Mouse (Mus musculus): ENCODE measurements around the gene Tnfrsf25. TPM values are rescaled to one million over a fixed set of nuclear protein-coding genes. Genes with fewer than 3 reads are reported as not detected.

Gene Tnfrsf25
- polyA plus RNA-seq (2015; fragmentation: Illumina TruSeq; extraction: RNeasy Lipid Tissue Mini Kit (QIAGEN cat#74804); ENCODE audit: insufficient read depth, low read depth, low replicate concordance): 2.1 TPM

GRCm38 (mm10) chr4:152115921-152116612 lies at the start of gene Tnfrsf25:
TSS of gene Tnfrsf25 (plus strand) at chr4:152115934.

GRCm38 (mm10) chr4:152072121-152072601 lies 43.6 kb upstream of the Tnfrsf25 start, which contains the start of gene Plekhg5:
TSS of gene Plekhg5 (plus strand) at chr4:152072498.

GRCm38 (mm10) chr4:152151966-152152544 lies 36.3 kb downstream of the Tnfrsf25 start, which contains the start of gene Espn:
TSS of gene Espn (minus strand) at chr4:152152371.

GRCm38 (mm10) chr4:152158585-152159284 lies 43.0 kb downstream of the Tnfrsf25 start, which contains the start of gene Hes2:
TSS of gene Hes2 (plus strand) at chr4:152158867.

Other genes starting within 250 kb of the Tnfrsf25 start
- gene Dnajc11, start 182.2 kb upstream of the Tnfrsf25 start, polyA plus RNA-seq (2015; fragmentation: Illumina TruSeq; extraction: RNeasy Lipid Tissue Mini Kit (QIAGEN cat#74804); ENCODE audit: insufficient read depth, low read depth, low replicate concordance): 16.4 TPM
- gene Thap3, start 126.9 kb upstream of the Tnfrsf25 start, polyA plus RNA-seq (2015; fragmentation: Illumina TruSeq; extraction: RNeasy Lipid Tissue Mini Kit (QIAGEN cat#74804); ENCODE audit: insufficient read depth, low read depth, low replicate concordance): 14.0 TPM
- 3.2 TPM for gene Phf13, start 119.7 kb upstream of the Tnfrsf25 start, polyA plus RNA-seq (2015; fragmentation: Illumina TruSeq; extraction: RNeasy Lipid Tissue Mini Kit (QIAGEN cat#74804); ENCODE audit: insufficient read depth, low read depth, low replicate concordance)
- gene Klhl21, start 107.1 kb upstream of the Tnfrsf25 start, polyA plus RNA-seq (2015; fragmentation: Illumina TruSeq; extraction: RNeasy Lipid Tissue Mini Kit (QIAGEN cat#74804); ENCODE audit: insufficient read depth, low read depth, low replicate concordance): 4.6 TPM
- gene Zbtb48, start 88.3 kb upstream of the Tnfrsf25 start, polyA plus RNA-seq (2015; fragmentation: Illumina TruSeq; extraction: RNeasy Lipid Tissue Mini Kit (QIAGEN cat#74804); ENCODE audit: insufficient read depth, low read depth, low replicate concordance): 9.8 TPM
- not detected for gene Tas1r1, start 77.4 kb upstream of the Tnfrsf25 start, polyA plus RNA-seq (2015; fragmentation: Illumina TruSeq; extraction: RNeasy Lipid Tissue Mini Kit (QIAGEN cat#74804); ENCODE audit: insufficient read depth, low read depth, low replicate concordance)
- gene Nol9, start 76.6 kb upstream of the Tnfrsf25 start, polyA plus RNA-seq (2015; fragmentation: Illumina TruSeq; extraction: RNeasy Lipid Tissue Mini Kit (QIAGEN cat#74804); ENCODE audit: insufficient read depth, low read depth, low replicate concordance): 5.2 TPM
- 7.3 TPM for gene Plekhg5, start 43.4 kb upstream of the Tnfrsf25 start, polyA plus RNA-seq (2015; fragmentation: Illumina TruSeq; extraction: RNeasy Lipid Tissue Mini Kit (QIAGEN cat#74804); ENCODE audit: insufficient read depth, low read depth, low replicate concordance)
- gene Espn, start 36.4 kb downstream of the Tnfrsf25 start, polyA plus RNA-seq (2015; fragmentation: Illumina TruSeq; extraction: RNeasy Lipid Tissue Mini Kit (QIAGEN cat#74804); ENCODE audit: insufficient read depth, low read depth, low replicate concordance): 1.5 TPM
- not detected for gene Hes2, start 42.9 kb downstream of the Tnfrsf25 start, polyA plus RNA-seq (2015; fragmentation: Illumina TruSeq; extraction: RNeasy Lipid Tissue Mini Kit (QIAGEN cat#74804); ENCODE audit: insufficient read depth, low read depth, low replicate concordance)
- 6.0 TPM for gene Acot7, start 62.2 kb downstream of the Tnfrsf25 start, polyA plus RNA-seq (2015; fragmentation: Illumina TruSeq; extraction: RNeasy Lipid Tissue Mini Kit (QIAGEN cat#74804); ENCODE audit: insufficient read depth, low read depth, low replicate concordance)
- 4.5 TPM for gene Gpr153, start 158.3 kb downstream of the Tnfrsf25 start, polyA plus RNA-seq (2015; fragmentation: Illumina TruSeq; extraction: RNeasy Lipid Tissue Mini Kit (QIAGEN cat#74804); ENCODE audit: insufficient read depth, low read depth, low replicate concordance)
- gene Hes3, start 175.7 kb downstream of the Tnfrsf25 start, polyA plus RNA-seq (2015; fragmentation: Illumina TruSeq; extraction: RNeasy Lipid Tissue Mini Kit (QIAGEN cat#74804); ENCODE audit: insufficient read depth, low read depth, low replicate concordance): not detected
- 9.5 TPM for gene Icmt, start 181.3 kb downstream of the Tnfrsf25 start, polyA plus RNA-seq (2015; fragmentation: Illumina TruSeq; extraction: RNeasy Lipid Tissue Mini Kit (QIAGEN cat#74804); ENCODE audit: insufficient read depth, low read depth, low replicate concordance)
- gene Rnf207, start 203.1 kb downstream of the Tnfrsf25 start, polyA plus RNA-seq (2015; fragmentation: Illumina TruSeq; extraction: RNeasy Lipid Tissue Mini Kit (QIAGEN cat#74804); ENCODE audit: insufficient read depth, low read depth, low replicate concordance): not detected
- gene Rpl22, start 209.8 kb downstream of the Tnfrsf25 start, polyA plus RNA-seq (2015; fragmentation: Illumina TruSeq; extraction: RNeasy Lipid Tissue Mini Kit (QIAGEN cat#74804); ENCODE audit: insufficient read depth, low read depth, low replicate concordance): 217 TPM
- 1.3 TPM for gene Chd5, start 222.7 kb downstream of the Tnfrsf25 start, polyA plus RNA-seq (2015; fragmentation: Illumina TruSeq; extraction: RNeasy Lipid Tissue Mini Kit (QIAGEN cat#74804); ENCODE audit: insufficient read depth, low read depth, low replicate concordance)